21 mouse cellular contexts compared by ENCODE assay signal in the genomic region with DNA sequence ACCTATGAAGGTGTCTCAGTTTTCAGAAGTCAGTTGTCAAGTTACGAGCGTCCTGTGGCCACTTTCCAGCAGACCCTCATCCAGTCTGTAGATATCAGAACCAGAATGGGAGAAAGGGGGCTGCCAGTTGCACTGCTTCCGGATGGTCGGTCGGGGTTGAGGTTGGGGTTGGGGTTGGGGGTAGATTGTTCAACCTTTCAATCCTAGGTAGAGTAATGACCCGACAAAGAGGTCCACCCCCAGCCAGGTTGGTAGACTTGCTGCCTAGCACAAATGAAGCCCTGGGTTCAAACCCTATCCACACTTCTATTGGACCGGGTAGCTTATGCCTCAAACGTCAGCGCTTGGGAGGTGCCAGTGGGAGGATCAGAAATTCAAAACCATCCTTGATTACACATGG. TPM values are rescaled to one million over a fixed set of nuclear protein-coding genes. Genes with fewer than 3 reads are reported as not detected.
"Had no signal": no experiment of that assay in that cellular context is flagged by ENCODE, and none has a peak within 500 bp of the region (broad histone marks: within the 10 kb centered on the region; RNA-seq: fewer than 3 reads in every experiment).

No protein-coding gene starts in this region.

- H3K9ac ChIP-seq: intestine, embryonic 15.5 days; kidney, embryonic 15.5 days; limb, embryonic 13.5 days; liver, embryonic 15.5 days; midbrain, embryonic 12.5 days; neural tube, embryonic 13.5 days had no signal

- DNase-seq: kidney, adult 11 months; kidney, adult 8-10 months; layer of hippocampus, adult 9-11 months; lung, adult 2 months; lung, postnatal 14 days; retina, postnatal 1 day; thymus, postnatal 25 days had no signal

- H3K27ac ChIP-seq: intestine, embryonic 15.5 days; kidney, embryonic 15.5 days; layer of hippocampus, adult 2 months; limb, embryonic 10.5 days; limb, embryonic 13.5 days; liver, embryonic 15.5 days; midbrain, embryonic 12.5 days; neural tube, embryonic 13.5 days had no signal

- H3K36me3 ChIP-seq: intestine, embryonic 15.5 days; kidney, embryonic 15.5 days; limb, embryonic 10.5 days; limb, embryonic 13.5 days; liver, embryonic 15.5 days; midbrain, embryonic 12.5 days; neural tube, embryonic 13.5 days had no signal

- H3K4me1 ChIP-seq: kidney, embryonic 15.5 days had no signal

- ATAC-seq: intestine, embryonic 15.5 days; midbrain, embryonic 16.5 days had no signal

- H3K4me2 ChIP-seq: intestine, embryonic 15.5 days; kidney, embryonic 15.5 days; limb, embryonic 13.5 days; liver, embryonic 15.5 days; midbrain, embryonic 12.5 days; neural tube, embryonic 13.5 days had no signal

- H3K4me3 ChIP-seq: intestine, embryonic 15.5 days; kidney, embryonic 15.5 days; layer of hippocampus, adult 2 months; limb, embryonic 10.5 days; limb, embryonic 13.5 days; liver, embryonic 15.5 days; midbrain, embryonic 12.5 days; myocyte; neural tube, embryonic 13.5 days had no signal

- H3K9me3 ChIP-seq: intestine, embryonic 15.5 days; limb, embryonic 10.5 days had no signal

- H3K27me3 ChIP-seq: limb, embryonic 13.5 days; midbrain, embryonic 12.5 days; neural tube, embryonic 13.5 days had no signal

RNA-seq across cellular contexts. Expression of a gene that starts 33.1 kb away (rescaled TPM):
- total RNA-seq: layer of hippocampus, adult 2 months; layer of hippocampus, postnatal 25 days; left cerebral cortex, adult 18-20 months; left cerebral cortex, postnatal 25 days; liver, adult 2 months had no signal
- polyA plus RNA-seq: liver, adult 2 months had no signal
